Mouse (Mus musculus) midbrain, postnatal 0 days (tissue): ENCODE results near the gene Ncam1. TPM values are rescaled to one million over a fixed set of nuclear protein-coding genes. Genes with fewer than 3 reads are reported as not detected.

Experiments used
- ATAC-seq: fragments of 200-750 bp; cut with Nextera tagmentation; 2 replicates; pipeline ENCODE4 v1.8.0; 2017; ENCODE audit warnings: moderate number of reproducible peaks, mild to moderate bottlenecking, moderate TSS enrichment, moderate library complexity; ENCODE audit not compliant: low FRiP score
- DNase-seq: peaks from one replicate; pipeline ENCODE4 v3.0.0-alpha.2; 2015; ENCODE audit warnings: low spot score
- H3K27ac ChIP-seq: fragments of 300-500 bp; sonication (generic); 2 replicates; pipeline ENCODE4 v1.5.1; 2014; ENCODE audit warnings: low read depth, mild to moderate bottlenecking, low read length, mixed read lengths
- H3K27me3 ChIP-seq: fragments of 300-500 bp; sonication (generic); 2 replicates; pipeline ENCODE4 v1.6.1; 2014; ENCODE audit warnings: low read length, control low read depth, mixed read lengths; ENCODE audit not compliant: insufficient read depth
- H3K36me3 ChIP-seq: fragments of 300-500 bp; sonication (generic); 2 replicates; pipeline ENCODE4 v1.6.1; 2014; ENCODE audit warnings: low read length, control low read depth, mixed read lengths; ENCODE audit not compliant: insufficient read depth
- H3K4me1 ChIP-seq: fragments of 300-500 bp; sonication (generic); 2 replicates; pipeline ENCODE4 v1.6.1; 2014; ENCODE audit warnings: mild to moderate bottlenecking, control low read depth, antibody characterized with exemption, low read length, mixed read lengths; ENCODE audit not compliant: insufficient read depth
- H3K4me2 ChIP-seq: fragments of 300-500 bp; sonication (generic); 2 replicates; pipeline ENCODE4 v1.6.1; 2014; ENCODE audit warnings: low read depth, mild to moderate bottlenecking, low read length, mixed read lengths; ENCODE audit not compliant: poor library complexity, severe bottlenecking
- H3K4me3 ChIP-seq: fragments of 300-500 bp; sonication (generic); 2 replicates; pipeline ENCODE4 v1.5.1; 2014; ENCODE audit warnings: low read depth, mild to moderate bottlenecking, low read length, moderate library complexity
- H3K9ac ChIP-seq: fragments of 300-500 bp; sonication (generic); replicated peaks from 2 replicates; pipeline ENCODE4 v1.6.1; 2014; ENCODE audit warnings: mild to moderate bottlenecking, low read length, moderate library complexity, mixed read lengths; ENCODE audit not compliant: poor library complexity, severe bottlenecking
- H3K9me3 ChIP-seq: fragments of 300-500 bp; sonication (generic); 2 replicates; pipeline ENCODE4 v1.6.1; 2016; ENCODE audit warnings: low read length, control low read depth
- CTCF ChIP-seq: IDR thresholded peaks from 2 replicates; pipeline ENCODE4 v1.5.1; 2016; ENCODE audit warnings: antibody characterized with exemption, mild to moderate bottlenecking
- whole genome bisulfite sequencing: fragments of 180-500 bp; shearing (Covaris S2); extraction: QIAGEN DNeasy Blood & Tissue Kit; methylation state at CpG from one replicate; pipeline ENCODE4 v1.1.7; 2014; 5-methylcytosine and 5-hydroxymethylcytosine counted together
- polyA plus RNA-seq: library from polyadenylated mRNA; unstranded; fragments of >200 nt; fragmentation: Nextera tagmentation; extraction: Ambion mirVana; gene quantifications from 2 replicates; pipeline ENCODE4 v1.2.1, GENCODE M21; 2015
- total RNA-seq: library from RNA; depleted of rRNA; stranded (reverse); fragments of >200 nt; gene quantifications from 2 replicates; pipeline ENCODE4 v1.2.3, GENCODE M21; 2014

Gene Ncam1
- total and polyA plus RNA-seq, 2 experiments from 2014 or later, result 603 to 685 TPM

GRCm38 (mm10) chr9:49551353-49551752 lies 247.4 kb downstream of the Ncam1 start:
- Histone ChIP-seq H3K4me1 (no peaks in the 10 kb centered on the region), H3K27me3 (no peaks in the 10 kb centered on the region), H3K9ac (no peak overlapping the region), H3K9me3 (no peaks in the 10 kb centered on the region), H3K27ac (no peak overlapping the region), H3K4me3 (no peak overlapping the region), H3K4me2 (no peak overlapping the region), H3K36me3 (peaks cover 26% of the 10 kb centered on the region)
- no peak for TF ChIP-seq CTCF
- DNase-seq (no peak), ATAC-seq (no peak)
- WGBS, result 59% methylated on average over 2 of the region's 2 CpGs

- Histone ChIP-seq H3K36me3 (peaks cover 61% of the 10 kb centered on the region), H3K27ac (no peak overlapping the region), H3K4me3 (no peak overlapping the region), H3K27me3 (no peaks in the 10 kb centered on the region), H3K9me3 (no peaks in the 10 kb centered on the region), H3K4me1 (no peaks in the 10 kb centered on the region), H3K4me2 (no peak overlapping the region), H3K9ac (no peak overlapping the region)
- WGBS, result 92% methylated on average over 4 of the region's 4 CpGs
- ATAC-seq (no peak), DNase-seq (no peak)
- TF ChIP-seq CTCF, result no peak
Observed at GRCm38 (mm10) chr9:49542593-49542992, 256.1 kb downstream of the Ncam1 start.

- Histone ChIP-seq H3K9ac (no peak overlapping the region), H3K27me3 (no peaks in the 10 kb centered on the region), H3K4me1 (no peaks in the 10 kb centered on the region), H3K36me3 (peaks cover 25% of the 10 kb centered on the region), H3K27ac (0 out of 2 replicates have a peak overlapping the region, but pooled peaks have one; percentile 26), H3K4me3 (no peak overlapping the region), H3K9me3 (no peaks in the 10 kb centered on the region), H3K4me2 (no peak overlapping the region)
- no peak for ATAC-seq
- 44% methylated on average over 6 of the region's 6 CpGs for WGBS
- no peak; the same call in 1 of the 2 replicates for TF ChIP-seq CTCF
- peak; percentile 38 for DNase-seq
Observed at GRCm38 (mm10) chr9:49537814-49538213, 260.9 kb downstream of the Ncam1 start.

- Histone ChIP-seq H3K36me3 (peaks cover 15% of the 10 kb centered on the region; the same call in 1 of the 2 replicates), H3K9me3 (no peaks in the 10 kb centered on the region), H3K4me2 (no peak overlapping the region), H3K4me3 (no peak overlapping the region), H3K27ac (no peak overlapping the region), H3K4me1 (no peaks in the 10 kb centered on the region), H3K9ac (no peak overlapping the region), H3K27me3 (no peaks in the 10 kb centered on the region)
- no peak for TF ChIP-seq CTCF
- DNase-seq, result no peak
- 54% methylated on average over 6 of the region's 6 CpGs for WGBS
- ATAC-seq, result no peak
Observed at GRCm38 (mm10) chr9:49536593-49536992, 262.1 kb downstream of the Ncam1 start.

GRCm38 (mm10) chr9:49534958-49535357 lies 263.8 kb downstream of the Ncam1 start:
- Histone ChIP-seq H3K9me3 (no peaks in the 10 kb centered on the region), H3K27ac (no peak overlapping the region), H3K4me2 (no peak overlapping the region), H3K4me3 (no peak overlapping the region), H3K9ac (no peak overlapping the region), H3K36me3 (peaks cover 16% of the 10 kb centered on the region; the same call in 1 of the 2 replicates), H3K27me3 (no peaks in the 10 kb centered on the region), H3K4me1 (no peaks in the 10 kb centered on the region)
- WGBS, result 45% methylated on average over 4 of the region's 4 CpGs
- ATAC-seq, result no peak
- DNase-seq, result peak; percentile 40
- TF ChIP-seq CTCF, result no peak

- no peak for TF ChIP-seq CTCF
Observed at GRCm38 (mm10) chr9:49533912-49534491, 264.7 kb downstream of the Ncam1 start.

More at GRCm38 (mm10) chr9:49533912-49534491, 264.7 kb downstream of the Ncam1 start:
- WGBS, result 17% methylated on average over 7 of the region's 8 CpGs
- no peak overlapping the region for H3K9ac ChIP-seq
- peaks cover 16% of the 10 kb centered on the region; the same call in 1 of the 2 replicates for H3K36me3 ChIP-seq
- no peak overlapping the region for H3K4me3 ChIP-seq
- no peaks in the 10 kb centered on the region for H3K4me1 ChIP-seq
- DNase-seq (peak; percentile 17), ATAC-seq (no peak)
- H3K4me2 ChIP-seq, result no peak overlapping the region
- H3K27ac ChIP-seq, result peak overlapping the region; percentile 34
- H3K9me3 ChIP-seq, result no peaks in the 10 kb centered on the region
- no peaks in the 10 kb centered on the region for H3K27me3 ChIP-seq
